Mouse (Mus musculus): ENCODE results near the gene Mkrn2. TPM values are rescaled to one million over a fixed set of nuclear protein-coding genes. Genes with fewer than 3 reads are reported as not detected.

The Mkrn2 gene
- 21.5 and 29.0 TPM in 2 replicates for polyA plus RNA-seq (2012; rRNA removed)

DNA sequence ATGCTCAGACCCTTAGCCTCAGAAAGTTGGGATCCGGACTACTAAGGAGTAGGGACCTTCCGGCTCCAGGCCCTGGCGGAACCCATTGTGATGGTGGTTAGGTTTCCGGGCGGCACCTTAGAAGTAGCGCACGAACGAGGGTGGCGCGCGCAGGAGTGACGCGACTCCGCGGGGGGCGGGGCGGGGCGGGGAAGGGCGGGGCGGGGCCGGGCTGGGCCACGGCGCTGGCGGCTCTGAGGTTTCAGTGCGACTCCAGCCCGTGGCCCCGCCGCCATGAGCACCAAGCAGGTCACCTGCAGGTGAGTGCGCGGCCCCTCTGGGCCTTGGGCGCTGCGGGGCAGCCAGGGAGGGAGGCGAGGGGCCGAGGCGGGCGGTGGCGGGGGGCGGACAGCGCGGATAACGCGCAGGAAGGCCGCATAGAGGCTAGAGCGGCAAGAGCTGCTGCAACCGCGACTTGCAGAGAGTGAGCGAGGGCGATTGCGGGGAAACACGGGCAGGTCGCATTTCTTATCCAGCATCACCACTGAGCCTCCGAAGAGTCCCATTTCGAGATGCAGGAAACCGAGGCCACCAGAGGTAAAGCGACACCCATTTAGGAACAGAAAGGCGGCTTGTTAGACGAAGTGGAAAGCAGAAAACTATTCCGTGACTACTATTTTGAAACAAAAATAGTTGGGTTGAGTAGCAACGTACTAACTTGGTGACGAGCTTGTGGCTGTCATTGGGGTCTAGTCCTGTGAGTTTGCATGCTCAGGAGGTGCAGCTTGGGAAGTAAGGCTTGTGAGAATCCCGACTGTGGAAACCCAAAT, at the start of gene Mkrn2:
Gene Mkrn2 (plus strand): TSS at position 188 of the 809 bp plus-strand sequence.
- DNase-seq (ENCODE audit: extremely low spot score in 1 of 2, low spot score in 1 of 2): peak in 1 of 2 experiments; percentile 88

DNA sequence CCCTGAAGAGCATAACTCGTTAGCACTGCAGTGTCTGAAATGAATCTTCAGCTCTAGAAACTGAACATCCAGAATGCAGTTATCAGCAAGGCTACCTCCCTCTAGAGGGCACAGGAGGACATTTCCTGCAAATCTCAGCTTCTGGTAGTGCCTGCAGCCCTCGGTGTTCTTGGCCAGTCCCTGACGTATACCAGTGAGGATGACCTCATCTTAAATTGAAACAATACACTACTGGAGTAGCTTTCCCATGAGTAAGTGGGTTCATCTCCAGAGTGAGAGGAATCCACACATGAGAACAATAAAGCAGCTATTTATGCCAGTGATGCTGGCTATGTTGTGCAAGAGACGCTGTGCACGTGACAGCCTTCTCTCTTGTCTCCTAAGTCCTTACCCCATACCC, 46.2 kb upstream of the Mkrn2 start:
- peak in 1 of 2 experiments; percentile 33 for DNase-seq (ENCODE audit: extremely low spot score in 1 of 2, low spot score in 1 of 2)

DNA sequence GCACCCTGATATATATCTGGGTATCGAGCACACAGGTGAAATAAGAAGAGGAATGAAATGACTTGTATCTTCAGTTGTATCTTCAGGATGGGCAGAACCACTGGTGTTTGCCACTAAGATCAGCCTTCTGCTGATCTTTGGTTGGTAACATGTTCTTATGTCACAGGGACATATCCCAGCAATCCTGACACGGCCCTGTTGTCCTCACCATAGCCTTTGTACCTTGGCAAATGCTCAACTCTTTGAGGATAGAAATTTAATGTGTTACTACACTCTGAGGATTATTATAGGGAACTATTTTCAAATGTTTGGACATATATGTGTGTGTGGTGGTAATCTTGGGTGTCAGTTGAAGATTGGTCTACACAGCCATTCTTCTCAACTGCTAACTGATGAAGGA, 43.5 kb upstream of the Mkrn2 start:
- no peak for DNase-seq (ENCODE audit: extremely low spot score in 1 of 2, low spot score in 1 of 2)

DNA sequence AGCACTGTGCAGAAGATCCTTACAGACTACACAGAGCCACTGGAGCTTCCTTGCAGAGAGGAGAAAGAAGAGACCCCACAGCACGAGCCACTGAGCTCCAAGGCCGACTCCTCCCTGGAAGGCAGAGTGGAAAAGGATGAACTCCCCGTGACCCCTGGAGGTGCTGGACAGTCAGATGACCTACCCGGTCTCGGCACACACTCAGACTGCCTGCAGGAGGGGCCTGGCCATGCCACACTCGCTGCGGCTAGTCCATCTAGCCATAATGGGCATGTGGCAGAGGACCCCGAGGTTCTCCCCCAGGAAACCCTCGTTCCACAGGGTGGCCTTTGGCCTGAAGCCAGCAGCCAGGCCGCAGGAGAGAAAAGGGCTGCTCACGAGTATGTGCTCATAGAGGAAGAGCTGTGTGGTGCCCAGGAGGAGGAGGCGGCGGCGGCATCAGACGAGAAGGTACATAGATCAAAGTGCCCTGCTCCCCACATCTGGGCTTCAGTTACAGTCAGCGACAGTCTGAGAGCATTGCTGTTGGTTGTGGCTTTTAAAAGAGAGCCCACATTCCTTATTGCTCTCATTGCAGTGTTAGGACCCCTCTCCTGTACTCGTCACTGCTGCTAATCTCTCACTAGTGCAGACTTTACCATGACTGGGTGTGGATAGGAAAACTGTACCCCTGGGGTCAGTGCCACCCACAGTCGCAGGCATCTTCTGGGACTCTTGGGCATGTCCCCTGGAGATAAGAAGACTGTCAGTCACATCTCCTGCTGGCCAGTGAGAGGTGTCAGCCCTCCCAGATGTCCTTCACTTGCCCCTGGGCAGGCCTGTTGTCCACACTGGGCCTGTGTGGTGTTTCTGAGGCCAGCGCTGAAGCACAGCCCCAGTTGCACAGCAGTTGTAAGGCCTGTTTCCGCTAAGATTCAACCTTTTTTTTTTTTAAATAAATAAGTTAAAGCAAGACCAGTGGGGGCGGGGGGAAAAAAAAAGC, 41.8 kb upstream of the Mkrn2 start:
- DNase-seq (ENCODE audit: extremely low spot score in 1 of 2, low spot score in 1 of 2): no peak

DNA sequence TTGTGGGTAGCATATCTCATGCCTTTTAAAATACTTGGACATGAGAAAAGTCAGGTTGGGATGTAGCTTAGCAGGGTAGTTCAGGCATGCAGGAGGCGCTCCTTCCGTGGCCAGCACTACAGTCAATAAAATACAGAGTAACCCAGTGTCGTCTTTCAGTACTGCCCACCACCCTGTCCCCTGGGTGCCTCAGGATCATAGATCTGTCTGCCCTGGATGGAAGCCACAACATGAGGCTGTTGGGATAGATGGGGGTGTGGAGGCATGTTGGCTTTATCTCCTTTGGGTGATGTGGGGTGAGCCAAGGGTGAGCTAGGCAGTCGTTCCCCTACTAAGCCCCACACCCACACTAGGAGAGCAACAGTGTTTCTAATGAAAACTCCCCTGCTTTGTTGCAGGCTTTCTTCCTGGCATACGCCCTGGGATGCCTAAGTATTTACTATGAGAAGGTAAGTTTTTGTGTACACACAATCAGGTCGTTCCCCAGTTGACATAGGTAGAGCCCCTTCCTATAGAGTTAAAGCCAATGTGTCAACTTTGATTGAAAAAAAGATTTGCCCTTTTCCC, 36.1 kb upstream of the Mkrn2 start:
- DNase-seq (ENCODE audit: extremely low spot score in 1 of 2, low spot score in 1 of 2): no peak

DNA sequence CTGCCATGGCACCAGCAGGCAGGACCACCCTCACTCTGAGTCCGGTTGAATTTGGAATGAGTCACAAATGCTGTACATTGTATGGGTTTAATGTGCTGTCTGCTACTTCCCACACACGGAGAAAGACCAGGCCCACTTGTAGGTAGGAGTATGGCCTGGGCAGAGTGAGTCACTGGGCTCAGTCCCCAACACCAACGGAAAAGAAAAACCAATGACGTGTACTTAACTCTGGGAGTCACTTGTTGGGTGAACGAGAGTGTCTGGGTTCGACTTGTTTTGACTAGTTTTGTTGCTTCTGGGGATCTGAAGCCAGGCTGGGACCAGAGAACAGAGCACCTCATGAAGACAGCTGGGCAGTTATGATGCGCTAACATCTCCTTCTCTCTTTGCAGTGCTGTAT, 27.5 kb upstream of the Mkrn2 start:
- DNase-seq (ENCODE audit: extremely low spot score in 1 of 2, low spot score in 1 of 2): no peak

DNA sequence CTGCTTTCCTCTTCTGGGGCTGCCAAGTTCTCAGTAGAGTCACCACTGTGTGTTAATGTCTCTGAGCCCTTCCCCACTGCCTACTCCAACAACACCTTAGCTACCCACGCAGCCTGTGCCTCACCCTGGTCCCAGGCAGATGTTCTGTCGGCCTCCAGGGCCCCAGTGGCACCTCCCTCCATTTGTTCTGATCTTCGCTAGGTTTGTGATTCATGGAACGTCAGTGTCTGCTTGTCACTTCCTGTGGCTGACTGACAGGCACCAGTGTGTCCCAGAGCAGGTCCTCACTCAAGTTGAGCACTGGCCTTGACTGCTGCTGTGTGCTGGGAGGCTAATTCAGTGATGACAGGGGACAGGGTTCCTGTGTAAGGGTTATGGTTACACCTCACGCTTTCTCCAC, 24.3 kb upstream of the Mkrn2 start:
- DNase-seq (ENCODE audit: extremely low spot score in 1 of 2, low spot score in 1 of 2): no peak

DNA sequence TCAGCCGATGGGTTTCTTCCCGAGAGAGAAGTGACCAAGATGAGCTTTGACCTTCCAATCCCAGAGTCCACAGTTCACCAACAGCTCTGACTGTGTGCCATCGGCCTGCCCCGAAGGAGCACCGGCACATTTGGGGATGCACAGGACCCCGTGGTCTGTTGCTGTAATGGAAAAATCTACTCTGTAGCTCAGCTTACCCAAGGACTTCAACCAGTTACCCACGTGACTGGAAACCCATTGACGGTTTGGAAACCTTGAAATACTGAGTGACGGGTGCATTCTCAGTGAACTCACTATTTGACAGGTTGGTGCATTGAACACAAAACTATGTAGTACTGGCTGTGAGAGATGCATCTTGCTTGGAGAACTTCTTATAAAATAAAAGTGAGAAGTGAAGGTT, 23.8 kb upstream of the Mkrn2 start:
- DNase-seq (ENCODE audit: extremely low spot score in 1 of 2, low spot score in 1 of 2): no peak

DNA sequence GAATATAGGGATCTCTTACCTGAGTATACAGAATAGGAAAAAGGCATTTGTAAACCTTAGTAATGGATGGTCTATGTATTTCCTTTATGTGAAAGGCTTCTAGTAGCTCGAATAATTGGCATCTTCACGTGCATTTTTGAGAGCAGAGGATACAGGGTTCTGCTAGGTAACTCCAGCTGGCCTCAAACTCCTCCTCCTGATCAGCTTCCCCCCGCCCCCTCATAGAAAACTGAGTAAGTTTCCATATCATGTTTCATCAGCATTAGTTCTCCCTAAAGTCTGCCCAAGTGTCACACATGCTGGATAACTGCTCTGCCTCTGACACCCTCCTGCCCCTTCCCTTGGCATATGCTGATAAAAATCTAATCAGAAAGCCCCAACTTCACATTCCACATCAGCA, 20.9 kb upstream of the Mkrn2 start:
- no peak for DNase-seq (ENCODE audit: extremely low spot score in 1 of 2, low spot score in 1 of 2)

DNA sequence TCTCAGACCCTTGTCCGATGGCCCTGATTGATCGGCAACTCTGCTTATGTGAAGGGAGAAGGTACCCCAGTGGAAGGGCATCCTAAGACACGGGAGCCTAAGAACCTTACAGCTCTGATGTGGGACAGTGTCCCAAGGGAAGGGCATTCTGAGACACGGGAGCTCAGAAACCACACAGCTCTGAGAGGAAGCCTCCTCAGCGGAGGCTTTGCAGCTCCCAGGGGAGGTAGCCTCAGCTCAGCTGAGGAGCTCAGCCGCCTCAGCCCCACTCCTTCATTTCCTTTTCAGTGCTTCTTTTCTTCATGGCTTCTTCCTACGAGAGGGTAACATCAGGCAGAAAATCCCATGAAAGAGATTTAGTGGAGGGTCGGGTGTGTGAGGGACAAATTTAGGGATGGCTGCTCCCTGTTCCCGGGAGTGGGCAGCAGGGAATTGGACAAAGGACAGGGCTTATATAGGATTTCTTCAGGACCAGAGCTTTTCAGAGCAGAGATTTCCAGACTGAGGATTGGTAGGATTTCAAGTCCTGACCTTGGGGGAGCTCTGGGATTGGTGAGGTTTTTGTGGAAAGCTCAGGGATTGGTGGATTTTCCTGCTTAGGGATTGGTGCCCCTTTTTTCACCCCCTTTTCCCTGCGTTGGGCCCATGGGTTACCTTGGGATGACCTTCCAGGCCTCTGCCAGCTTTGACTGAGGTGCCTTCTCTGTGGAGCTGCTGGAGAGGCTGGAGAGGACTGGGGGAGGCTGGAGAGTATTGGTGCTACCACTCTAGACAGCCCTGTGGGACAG, 19.2 kb upstream of the Mkrn2 start:
- no peak for DNase-seq (ENCODE audit: extremely low spot score in 1 of 2, low spot score in 1 of 2)

DNA sequence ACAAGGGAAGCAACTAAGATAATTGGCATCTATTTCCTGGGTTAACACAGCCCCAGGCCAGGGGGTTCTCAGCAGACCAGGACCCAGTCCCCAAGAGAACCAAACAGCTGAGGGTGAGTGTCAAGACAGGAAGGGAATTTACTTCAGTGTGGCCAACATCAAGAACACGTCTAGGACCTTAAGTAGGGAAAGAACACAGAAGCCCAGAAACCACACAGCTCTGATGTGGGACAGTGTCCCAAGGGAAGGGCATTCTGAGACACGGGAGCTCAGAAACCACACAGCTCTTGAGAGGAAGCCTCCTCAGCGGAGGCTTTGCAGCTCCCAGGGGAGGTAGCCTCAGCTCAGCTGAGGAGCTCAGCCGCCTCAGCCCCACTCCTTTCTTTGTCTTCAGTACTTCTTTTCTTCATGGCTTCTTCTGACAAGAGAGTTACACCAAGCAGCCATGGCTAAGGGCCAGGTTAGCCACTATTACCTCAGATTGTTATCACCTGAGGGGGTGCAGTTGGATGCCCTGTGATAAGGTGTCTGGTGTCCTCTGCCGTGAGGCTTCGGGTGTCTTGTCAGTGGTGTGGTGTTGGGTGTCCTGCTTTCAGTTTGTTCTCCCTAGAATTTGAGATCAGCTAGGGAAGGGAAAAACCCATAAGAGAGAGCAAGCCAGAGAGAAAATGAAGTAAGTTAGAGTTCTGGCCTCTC, 18.1 kb upstream of the Mkrn2 start:
- DNase-seq (ENCODE audit: extremely low spot score in 1 of 2, low spot score in 1 of 2): no peak

DNA sequence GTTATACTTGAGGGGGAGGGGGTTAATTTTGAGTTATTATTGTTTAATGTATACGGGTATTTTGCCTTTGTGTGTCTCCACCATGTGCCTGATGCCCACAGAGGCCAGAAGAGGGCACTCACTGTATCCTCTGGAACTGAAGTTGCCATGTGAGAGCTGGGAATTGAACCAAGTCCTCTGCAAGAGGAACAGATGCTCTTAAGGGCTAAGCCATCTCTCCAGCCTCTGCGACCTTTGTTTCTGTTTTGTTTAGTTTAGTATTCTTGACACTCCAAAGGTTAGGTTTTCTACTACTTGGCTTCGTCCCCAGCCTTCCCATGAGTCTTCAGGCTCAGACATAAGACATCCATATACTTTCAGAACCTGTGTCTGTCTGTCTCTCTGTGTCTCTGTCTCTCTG, 17.5 kb upstream of the Mkrn2 start:
- no peak for DNase-seq (ENCODE audit: extremely low spot score in 1 of 2, low spot score in 1 of 2)

DNA sequence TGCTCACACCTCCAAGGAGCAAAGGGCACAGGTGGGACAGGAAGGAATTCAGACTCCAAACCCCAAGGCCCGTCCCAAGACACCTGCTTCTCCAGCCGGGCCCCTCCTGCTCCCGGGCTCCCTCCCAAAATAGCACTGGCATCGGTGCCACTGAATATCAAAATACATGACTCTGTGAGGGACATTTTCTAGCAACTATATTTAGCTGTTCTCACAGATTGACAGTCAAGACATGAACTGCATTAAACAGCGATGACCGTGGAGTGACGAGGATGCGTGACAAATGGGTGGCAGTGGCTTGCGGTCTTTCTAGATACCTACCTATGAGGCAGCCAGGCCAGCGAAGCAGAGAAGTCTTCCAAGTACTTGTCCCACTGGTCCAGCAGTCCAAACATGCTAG, 15.4 kb upstream of the Mkrn2 start:
- DNase-seq (ENCODE audit: extremely low spot score in 1 of 2, low spot score in 1 of 2): no peak

DNA sequence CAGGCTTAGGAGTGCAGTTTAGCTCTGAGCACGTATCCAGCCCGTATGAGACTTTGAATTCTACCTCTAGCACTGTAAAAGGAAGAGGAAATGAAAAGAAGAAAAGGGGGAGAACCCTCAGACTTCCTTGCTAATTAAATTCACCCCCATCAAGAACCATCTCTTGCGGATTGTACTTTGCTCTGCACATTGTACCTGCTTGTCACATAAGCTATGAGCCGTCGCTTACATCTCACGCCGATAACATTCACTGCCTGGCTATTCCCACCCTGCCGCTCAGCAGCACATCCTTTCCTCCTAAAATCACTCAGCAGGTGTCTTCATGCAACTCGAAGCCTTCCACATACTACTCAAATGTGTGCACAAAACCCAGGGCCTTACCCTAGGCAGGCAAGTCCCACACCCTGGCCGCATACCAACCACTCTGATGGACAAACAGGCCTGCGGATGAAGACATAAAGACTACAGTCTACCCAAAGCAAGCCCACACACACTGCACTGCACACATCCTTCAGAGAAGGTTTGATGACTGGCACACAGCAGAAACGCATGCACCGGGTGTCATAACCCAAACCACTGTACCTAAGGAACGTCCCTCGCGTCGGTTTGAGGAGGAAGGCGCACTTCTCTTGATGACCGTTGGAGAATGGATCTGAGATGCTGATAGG, 9.9 kb upstream of the Mkrn2 start:
- DNase-seq (ENCODE audit: extremely low spot score in 1 of 2, low spot score in 1 of 2): no peak

DNA sequence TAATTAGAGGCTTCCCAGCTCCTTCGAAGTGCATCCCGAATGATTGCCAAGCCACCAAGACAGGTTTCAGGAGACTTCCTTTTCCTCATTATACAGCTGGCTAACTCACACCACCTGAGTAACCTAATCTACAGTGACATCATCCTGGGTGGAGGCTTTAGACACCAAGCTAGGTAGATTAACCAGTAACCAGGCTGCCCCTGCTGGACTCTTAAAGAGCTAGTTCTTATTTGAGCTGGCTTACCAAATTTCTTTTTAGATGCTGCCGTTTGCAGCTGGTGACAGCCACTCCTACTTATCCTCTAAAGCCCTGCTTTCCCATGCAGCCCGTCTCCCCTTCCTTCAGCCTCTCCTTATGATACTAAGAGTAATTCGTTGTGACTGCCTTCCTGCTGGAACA, 9.2 kb upstream of the Mkrn2 start, which contains the start of gene Mkrn2os:
Gene Mkrn2os (minus strand): TSS at position 119 of the 400 bp plus-strand sequence.
- no peak for DNase-seq (ENCODE audit: extremely low spot score in 1 of 2, low spot score in 1 of 2)

DNA sequence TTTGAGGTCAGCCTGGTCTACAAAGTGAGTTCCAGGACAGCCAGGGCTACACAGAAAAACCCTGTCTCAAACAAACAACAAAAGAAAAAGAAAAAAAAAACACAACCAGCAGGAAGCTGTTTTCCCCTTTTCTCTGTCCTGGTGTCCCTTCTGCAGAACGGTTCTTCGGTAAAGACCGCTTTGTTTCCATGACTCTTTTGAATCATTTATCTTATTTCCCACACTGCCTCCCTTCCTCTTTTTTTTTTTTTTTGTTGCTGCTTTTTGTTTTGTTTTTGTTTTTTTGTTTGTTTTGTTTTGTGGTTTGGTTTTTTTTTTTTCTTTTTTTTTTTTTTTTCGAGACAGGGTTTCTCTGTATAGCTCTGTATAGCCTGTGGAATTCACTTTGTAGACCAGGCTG, 8.4 kb upstream of the Mkrn2 start:
- no peak for DNase-seq (ENCODE audit: extremely low spot score in 1 of 2, low spot score in 1 of 2)

DNA sequence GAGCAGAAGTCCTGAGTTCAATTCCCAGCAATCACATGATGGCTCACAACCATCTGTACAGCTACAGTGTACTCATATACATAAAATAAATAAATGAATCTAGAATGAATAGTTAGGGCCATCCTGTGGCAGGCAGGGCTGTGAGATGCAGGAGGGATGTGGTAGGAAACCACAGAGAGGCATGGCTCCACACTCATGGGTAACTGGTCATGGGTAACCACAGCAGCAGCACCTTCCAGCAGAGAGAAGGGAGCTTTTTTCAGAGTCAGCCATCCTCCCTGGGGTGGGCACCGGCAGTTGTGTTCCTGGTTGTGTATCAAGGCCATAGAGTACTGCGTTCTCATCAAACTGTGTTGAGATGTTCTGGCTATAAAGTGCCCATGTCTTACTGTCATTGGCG, 7.2 kb upstream of the Mkrn2 start:
- DNase-seq (ENCODE audit: extremely low spot score in 1 of 2, low spot score in 1 of 2): no peak

DNA sequence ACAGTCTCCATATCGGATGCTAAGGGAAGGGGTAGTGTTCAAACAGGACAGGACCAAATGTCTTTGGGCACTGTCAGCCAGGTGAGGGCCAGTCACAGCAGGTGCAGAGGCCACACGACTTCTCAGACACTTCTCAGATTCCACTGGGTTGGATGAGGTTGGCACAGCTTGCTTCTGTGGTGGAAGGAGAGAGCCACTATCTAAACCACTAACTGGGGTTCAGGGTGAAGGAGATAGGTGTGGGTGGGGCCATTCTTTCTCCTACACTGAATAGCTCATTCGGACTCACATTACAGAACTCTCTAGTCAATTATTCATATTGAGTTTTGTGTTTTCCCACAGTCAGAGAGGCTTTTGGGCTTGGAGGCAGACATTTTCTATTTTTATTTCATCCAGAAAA, 6.0 kb upstream of the Mkrn2 start:
- no peak for DNase-seq (ENCODE audit: extremely low spot score in 1 of 2, low spot score in 1 of 2)

DNA sequence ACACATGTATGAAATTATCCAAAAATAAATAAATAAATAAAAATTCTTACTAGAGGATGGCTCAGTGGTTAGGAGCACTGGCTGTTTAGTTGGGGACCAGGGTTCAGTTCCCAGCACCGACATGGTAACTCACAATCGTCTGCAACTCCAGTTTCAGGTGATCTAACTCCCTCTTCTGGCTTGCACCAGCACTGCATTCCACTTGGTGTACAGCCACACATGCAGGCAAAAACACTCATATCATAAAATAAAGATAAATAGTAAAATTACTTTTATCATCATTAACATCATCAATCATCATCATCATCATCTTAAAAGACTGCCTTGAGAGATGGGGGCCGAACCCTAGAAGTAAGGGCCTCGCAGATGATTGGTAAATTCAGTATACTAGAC, 384 bp upstream of the Mkrn2 start:
- DNase-seq (ENCODE audit: extremely low spot score in 1 of 2, low spot score in 1 of 2): no peak
